Mouse (Mus musculus): ENCODE results near the gene A430078G23Rik.

DNA sequence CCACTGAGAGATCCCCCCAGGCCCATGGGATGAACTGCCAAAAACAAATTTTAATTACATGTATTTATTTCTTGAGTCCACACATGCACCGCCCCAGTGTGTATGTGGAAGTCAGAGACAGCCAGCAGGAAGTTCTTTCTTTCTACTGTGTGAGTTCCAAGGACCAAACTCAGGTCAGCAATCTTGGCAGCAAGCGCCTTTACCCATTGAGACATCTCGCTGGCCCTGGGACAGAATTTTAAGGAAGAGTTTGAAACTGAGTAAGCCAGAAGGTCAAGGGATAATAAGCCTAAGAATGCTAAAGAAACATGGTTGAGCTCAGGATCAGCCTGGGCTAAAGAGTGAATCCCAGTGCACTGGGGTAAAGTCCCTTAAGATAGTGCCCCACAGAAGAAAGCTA lies 44.4 kb downstream of the A430078G23Rik start:
- TF ChIP-seq CTCF (IDR thresholded peaks at IDR 0.05; ENCODE audit: low read depth), result no peak
- TF ChIP-seq EP300 (optimal IDR thresholded peaks at IDR 0.05), result no peak

Data from stomach, postnatal 0 days (tissue).